Mouse (Mus musculus): ENCODE results near the gene Rab1b.

Gene Rab1b

GRCm38 (mm10) chr19:5051031-5051430 is 55.8 kb downstream of the Rab1b start:
- no peak for DNase-seq (ENCODE audit: low spot score in 2 of 2)

- DNase-seq (ENCODE audit: low spot score in 2 of 2) = peak; percentile 77 to 81
Observed at GRCm38 (mm10) chr19:5050047-5050905, 56.6 kb downstream of the Rab1b start, which contains the start of gene Rin1. Rin1 (plus strand) TSS chr19:5050481.

- no peak for DNase-seq (ENCODE audit: low spot score in 2 of 2)
Observed at GRCm38 (mm10) chr19:5049325-5049724, 57.5 kb downstream of the Rab1b start.

Measured in right cerebral cortex, adult 2 months (tissue).